In the genomic region with DNA sequence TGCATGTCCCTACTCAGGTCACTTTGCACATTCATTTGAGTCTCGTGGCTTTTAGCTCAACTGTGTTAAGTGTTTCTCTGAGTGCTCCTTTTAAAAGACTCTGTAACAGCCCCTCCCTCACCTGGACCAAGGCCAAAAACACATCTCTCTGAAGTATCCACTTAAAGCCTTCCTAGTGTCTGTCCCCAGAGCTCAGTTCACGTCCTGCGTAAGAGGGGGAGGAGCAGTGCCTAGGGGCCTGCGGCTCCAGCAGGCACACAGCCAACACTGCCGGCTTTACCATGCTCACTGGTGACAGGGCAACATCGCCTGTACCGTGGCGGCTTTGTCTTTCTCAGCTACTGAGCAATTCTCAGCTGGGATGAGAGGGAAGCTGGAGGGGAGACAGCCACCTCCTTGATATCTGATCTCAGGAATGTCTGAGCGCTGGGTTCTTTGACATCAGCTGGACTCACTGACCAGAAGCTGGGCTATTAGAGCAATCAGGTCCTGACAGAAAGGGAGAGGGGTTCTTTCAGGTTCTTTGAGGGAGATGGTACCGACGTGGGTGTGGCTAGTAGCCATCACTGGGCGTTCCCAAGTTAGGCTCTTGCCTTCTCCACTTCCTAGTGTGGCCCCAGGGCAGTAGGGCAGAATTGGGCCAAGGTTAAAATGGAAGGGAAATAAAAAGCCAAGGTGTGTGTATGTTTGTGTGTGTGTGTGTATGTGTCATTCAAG, we compare ENCODE assay signal across 9 mouse cellular contexts. TPM values are rescaled to one million over a fixed set of nuclear protein-coding genes. Genes with fewer than 3 reads are reported as not detected.
DNase-seq lines count a peak whose midpoint lies in the region; ATAC-seq and TF ChIP-seq lines count a peak whose summit lies in the region.
"Had no signal": no experiment of that assay in that cellular context is flagged by ENCODE, and none has a peak within 500 bp of the region (broad histone marks: within the 10 kb centered on the region; RNA-seq: fewer than 3 reads in every experiment).

No protein-coding gene starts in this region.

- peaks cover 50% of the 10 kb centered on the region for H3K4me1 ChIP-seq in G1E (ENCODE audit: insufficient read depth, low read depth, low read length)
- peaks cover 29% of the 10 kb centered on the region for H3K4me1 ChIP-seq in embryonic facial prominence, embryonic 13.5 days
- H3K4me1 ChIP-seq in hindbrain, embryonic 12.5 days: peaks cover 69% of the 10 kb centered on the region
- H3K4me1 ChIP-seq in neural tube, embryonic 15.5 days: peaks cover 79% of the 10 kb centered on the region

- peak; percentile 44 to 71 for DNase-seq in adrenal gland, adult (ENCODE audit: inconsistent age in 2 of 2, low spot score in 1 of 2)
- DNase-seq in adrenal gland, adult 18-20 months (ENCODE audit: low spot score in 2 of 2): no peak
- DNase-seq in G1E (ENCODE audit: low spot score): peak; percentile 55
- DNase-seq in lung, adult 18-20 months: peak; percentile 40 to 67
- DNase-seq in urinary bladder, adult 2 months (ENCODE audit: low spot score): no peak

- H3K4me2 ChIP-seq in embryonic facial prominence, embryonic 13.5 days: peak overlapping the region; percentile 68
- H3K4me2 ChIP-seq in hindbrain, embryonic 12.5 days (replicated peaks): peak overlapping the region; percentile 76
- peak overlapping the region; percentile 89 for H3K4me2 ChIP-seq in neural tube, embryonic 15.5 days

- peaks cover 32% of the 10 kb centered on the region for H3K36me3 ChIP-seq in G1E (replicated peaks)
- 0 out of 2 replicates have a peak, but pooled peaks cover under 1% of the 10 kb centered on the region for H3K36me3 ChIP-seq in embryonic facial prominence, embryonic 13.5 days
- peaks cover 29% of the 10 kb centered on the region for H3K36me3 ChIP-seq in hindbrain, embryonic 12.5 days
- peaks cover 22% of the 10 kb centered on the region for H3K36me3 ChIP-seq in neural tube, embryonic 15.5 days

- no peaks in the 10 kb centered on the region for H3K9me3 ChIP-seq in G1E (replicated peaks)
- no peaks in the 10 kb centered on the region for H3K9me3 ChIP-seq in embryonic facial prominence, embryonic 13.5 days
- H3K9me3 ChIP-seq in hindbrain, embryonic 12.5 days (replicated peaks): no peaks in the 10 kb centered on the region
- no peaks in the 10 kb centered on the region for H3K9me3 ChIP-seq in neural tube, embryonic 15.5 days (replicated peaks)
- H3K9me3 ChIP-seq: megakaryocyte, embryonic 14.5 days had no signal

- peaks cover 56% of the 10 kb centered on the region for H3K27me3 ChIP-seq in G1E (ENCODE audit: insufficient read depth, low read length)
- H3K27me3 ChIP-seq in embryonic facial prominence, embryonic 13.5 days: peaks cover 41% of the 10 kb centered on the region
- H3K27me3 ChIP-seq in hindbrain, embryonic 12.5 days: peaks cover 7% of the 10 kb centered on the region; the same call in 1 of the 2 replicates
- H3K27me3 ChIP-seq in neural tube, embryonic 15.5 days (replicated peaks): no peaks in the 10 kb centered on the region

- no peak overlapping the region for H3K9ac ChIP-seq in embryonic facial prominence, embryonic 13.5 days
- peak overlapping the region; percentile 82 for H3K9ac ChIP-seq in hindbrain, embryonic 12.5 days
- H3K9ac ChIP-seq in neural tube, embryonic 15.5 days (replicated peaks): peak overlapping the region; percentile 68

- no peak for ATAC-seq in G1E (ENCODE audit: extremely low read depth, insufficient number of reproducible peaks, low FRiP score, poor library complexity, severe bottlenecking)
- 0 out of 2 replicates have a peak, but pooled peaks have one; percentile 26 for ATAC-seq in embryonic facial prominence, embryonic 13.5 days (ENCODE audit: insufficient number of reproducible peaks, insufficient read depth, low FRiP score, low TSS enrichment, low read depth)
- peak; percentile 41 for ATAC-seq in hindbrain, embryonic 12.5 days (ENCODE audit: low FRiP score)
- ATAC-seq in neural tube, embryonic 15.5 days (ENCODE audit: low FRiP score): 0 out of 2 replicates have a peak, but pooled peaks have one; percentile 3

- WGBS in embryonic facial prominence, embryonic 13.5 days: 12% methylated on average over 12 of the region's 12 CpGs
- WGBS in hindbrain, embryonic 12.5 days: 20% methylated on average over 12 of the region's 12 CpGs
- 9% methylated on average over 12 of the region's 12 CpGs for WGBS in neural tube, embryonic 15.5 days

- no peak overlapping the region for H3K27ac ChIP-seq in embryonic facial prominence, embryonic 13.5 days
- peak overlapping the region; percentile 97 for H3K27ac ChIP-seq in hindbrain, embryonic 12.5 days
- peak overlapping the region; percentile 99 for H3K27ac ChIP-seq in neural tube, embryonic 15.5 days (replicated peaks)

- H3K4me3 ChIP-seq in G1E (ENCODE audit: low read depth, low read length): no peak overlapping the region
- H3K4me3 ChIP-seq in embryonic facial prominence, embryonic 13.5 days: no peak overlapping the region
- peak overlapping the region; percentile 59 for H3K4me3 ChIP-seq in hindbrain, embryonic 12.5 days
- H3K4me3 ChIP-seq in neural tube, embryonic 15.5 days (replicated peaks): peak overlapping the region; percentile 56
- H3K4me3 ChIP-seq: megakaryocyte, embryonic 14.5 days had no signal

- TF ChIP-seq CTCF in G1E (IDR thresholded peaks at IDR 0.05; ENCODE audit: low read depth, low read length): no peak

RNA-seq across cellular contexts. Expression of a gene that starts 1.8 kb away (rescaled TPM):
- 1 to 10 TPM; 1.6 to 1.9 TPM for total RNA-seq in adrenal gland, adult 18-20 months (2021)
- not detected in 2 replicates for total RNA-seq in G1E (2014; fragmentation: Nextera tagmentation)
- under 0.01 and 0.05 TPM in 2 replicates for total RNA-seq in G1E (2017)
- polyA plus RNA-seq in G1E (2012): not detected in 2 replicates
- 2.9 and 3.4 TPM in 2 replicates for polyA plus RNA-seq in embryonic facial prominence, embryonic 13.5 days (2015; fragmentation: Nextera tagmentation; extraction: Ambion mirVana)
- polyA plus RNA-seq in hindbrain, embryonic 12.5 days (2016; fragmentation: Nextera tagmentation; extraction: Ambion mirVana): 85.6 and 86.3 TPM in 2 replicates
- polyA plus RNA-seq in neural tube, embryonic 15.5 days (2015; fragmentation: Nextera tagmentation; extraction: Ambion mirVana): 66.7 and 78.2 TPM in 2 replicates
- polyA plus RNA-seq in urinary bladder, adult 2 months (2012; rRNA removed): 19.1 and 24.0 TPM in 2 replicates

RNA-seq across cellular contexts. Expression of a gene that starts 21.8 kb away (rescaled TPM):
- 10 to 100 TPM; 67.7 to 77.0 TPM for total RNA-seq in adrenal gland, adult 18-20 months (2021)
- total RNA-seq in G1E (2014; fragmentation: Nextera tagmentation): 71.1 and 72.1 TPM in 2 replicates
- 30.0 and 33.7 TPM in 2 replicates for total RNA-seq in G1E (2017)
- 211 and 218 TPM in 2 replicates for polyA plus RNA-seq in G1E (2012)
- polyA plus RNA-seq in embryonic facial prominence, embryonic 13.5 days (2015; fragmentation: Nextera tagmentation; extraction: Ambion mirVana): 33.6 and 38.5 TPM in 2 replicates
- 36.5 and 37.3 TPM in 2 replicates for polyA plus RNA-seq in hindbrain, embryonic 12.5 days (2016; fragmentation: Nextera tagmentation; extraction: Ambion mirVana)
- 34.2 and 39.9 TPM in 2 replicates for polyA plus RNA-seq in neural tube, embryonic 15.5 days (2015; fragmentation: Nextera tagmentation; extraction: Ambion mirVana)
- polyA plus RNA-seq in urinary bladder, adult 2 months (2012; rRNA removed): 41.5 and 50.3 TPM in 2 replicates

RNA-seq across cellular contexts. Expression of a gene that starts 34.4 kb away (rescaled TPM):
- not detected for total RNA-seq in adrenal gland, adult 18-20 months (2021)
- total RNA-seq in G1E (2014; fragmentation: Nextera tagmentation) (not detected in 2 replicates), G1E (2017) (not detected in 2 replicates)
- polyA plus RNA-seq in G1E (2012): not detected in 2 replicates
- not detected in 2 replicates for polyA plus RNA-seq in embryonic facial prominence, embryonic 13.5 days (2015; fragmentation: Nextera tagmentation; extraction: Ambion mirVana)
- not detected in 2 replicates for polyA plus RNA-seq in hindbrain, embryonic 12.5 days (2016; fragmentation: Nextera tagmentation; extraction: Ambion mirVana)
- polyA plus RNA-seq in neural tube, embryonic 15.5 days (2015; fragmentation: Nextera tagmentation; extraction: Ambion mirVana): not detected in 2 replicates
- not detected in 2 replicates for polyA plus RNA-seq in urinary bladder, adult 2 months (2012; rRNA removed)

RNA-seq across cellular contexts. Expression of a gene that starts 54.3 kb away (rescaled TPM):
- total RNA-seq in adrenal gland, adult 18-20 months (2021): 10 to 100 TPM; 18.8 to 20.3 TPM
- total RNA-seq in G1E (2014; fragmentation: Nextera tagmentation): not detected in 2 replicates
- not detected in 2 replicates for total RNA-seq in G1E (2017)
- not detected in 2 replicates for polyA plus RNA-seq in G1E (2012)
- 6.7 and 8.0 TPM in 2 replicates for polyA plus RNA-seq in embryonic facial prominence, embryonic 13.5 days (2015; fragmentation: Nextera tagmentation; extraction: Ambion mirVana)
- polyA plus RNA-seq in hindbrain, embryonic 12.5 days (2016; fragmentation: Nextera tagmentation; extraction: Ambion mirVana): 5.7 and 9.6 TPM in 2 replicates
- polyA plus RNA-seq in neural tube, embryonic 15.5 days (2015; fragmentation: Nextera tagmentation; extraction: Ambion mirVana): 29.9 and 32.1 TPM in 2 replicates
- 2.3 and 2.5 TPM in 2 replicates for polyA plus RNA-seq in urinary bladder, adult 2 months (2012; rRNA removed)

RNA-seq across cellular contexts. Expression of a gene that starts 57.4 kb away (rescaled TPM):
- 10 to 100 TPM; 41.7 to 60.2 TPM for total RNA-seq in adrenal gland, adult 18-20 months (2021)
- total RNA-seq in G1E (2014; fragmentation: Nextera tagmentation) (16.8 and 22.5 TPM in 2 replicates), G1E (2017) (32.1 and 43.5 TPM in 2 replicates)
- 34.9 and 37.3 TPM in 2 replicates for polyA plus RNA-seq in G1E (2012)
- 79.5 and 80.2 TPM in 2 replicates for polyA plus RNA-seq in embryonic facial prominence, embryonic 13.5 days (2015; fragmentation: Nextera tagmentation; extraction: Ambion mirVana)
- polyA plus RNA-seq in hindbrain, embryonic 12.5 days (2016; fragmentation: Nextera tagmentation; extraction: Ambion mirVana): 89.5 and 95.8 TPM in 2 replicates
- polyA plus RNA-seq in neural tube, embryonic 15.5 days (2015; fragmentation: Nextera tagmentation; extraction: Ambion mirVana): 96.2 and 107 TPM in 2 replicates
- polyA plus RNA-seq in urinary bladder, adult 2 months (2012; rRNA removed): 66.1 and 77.6 TPM in 2 replicates

Comparison
In these comparisons a context has a peak if more than half of its experiments do, and no peak if none do; other contexts are left out.
1. DNase-seq: peak in adrenal gland, adult (2 of 2), G1E (single experiment) and lung, adult 18-20 months (2 of 2); none in adrenal gland, adult 18-20 months (0 of 2) and urinary bladder, adult 2 months (single experiment).
2. H3K4me3 ChIP-seq: peak in hindbrain, embryonic 12.5 days (single experiment) and neural tube, embryonic 15.5 days (single experiment); none in G1E (single experiment) and embryonic facial prominence, embryonic 13.5 days (single experiment).
3. Peak in every context shown above with its lines, with median percentiles within 50 percentile points of each other: H3K4me2 ChIP-seq.